Mouse (Mus musculus): ENCODE measurements around the gene Dph3.

Gene Dph3

GRCm38 (mm10) chr14:32084761-32085485, 606 bp downstream of the Dph3 start, which contains the start of gene Oxnad1:
Gene Oxnad1 (plus strand): TSS chr14:32085374.
- DNase-seq = peak in 1 of 2 experiments; percentile 92

GRCm38 (mm10) chr14:32083466-32083865, 2.1 kb downstream of the Dph3 start:
- DNase-seq = no peak

GRCm38 (mm10) chr14:32082891-32083290, 2.6 kb downstream of the Dph3 start:
- no peak for DNase-seq

GRCm38 (mm10) chr14:32081026-32081425, 4.5 kb downstream of the Dph3 start:
- DNase-seq = no peak

GRCm38 (mm10) chr14:32076896-32077575, 8.5 kb downstream of the Dph3 start:
- DNase-seq = peak; percentile 81 to 84

- peak in 1 of 2 experiments; percentile 37 for DNase-seq
These were observed 11.6 kb downstream of the Dph3 start for GRCm38 (mm10) chr14:32073901-32074300.

- DNase-seq = peak in 1 of 2 experiments; percentile 39
These were observed 12.3 kb downstream of the Dph3 start for GRCm38 (mm10) chr14:32073211-32073685.

GRCm38 (mm10) chr14:32072807-32073206, 12.7 kb downstream of the Dph3 start:
- DNase-seq = no peak

GRCm38 (mm10) chr14:32061398-32061797, 24.1 kb downstream of the Dph3 start:
- DNase-seq = no peak

- no peak for DNase-seq
These were observed 27.9 kb downstream of the Dph3 start for GRCm38 (mm10) chr14:32057664-32058063.

GRCm38 (mm10) chr14:32056675-32057074, 28.9 kb downstream of the Dph3 start:
- DNase-seq = peak; percentile 59 to 61

GRCm38 (mm10) chr14:32055781-32056180, 29.7 kb downstream of the Dph3 start:
- DNase-seq = no peak

- no peak for DNase-seq
These were observed 30.7 kb downstream of the Dph3 start for GRCm38 (mm10) chr14:32054788-32055187.

GRCm38 (mm10) chr14:32053895-32054294, 31.6 kb downstream of the Dph3 start:
- no peak for DNase-seq

GRCm38 (mm10) chr14:32050171-32050570, 35.4 kb downstream of the Dph3 start:
- DNase-seq = no peak

GRCm38 (mm10) chr14:32046357-32046756, 39.2 kb downstream of the Dph3 start:
- DNase-seq = no peak

- DNase-seq = no peak
These were observed 43.4 kb downstream of the Dph3 start for GRCm38 (mm10) chr14:32042108-32042507.

- DNase-seq = no peak
These were observed 47.8 kb downstream of the Dph3 start for GRCm38 (mm10) chr14:32037661-32038252.

GRCm38 (mm10) chr14:32036482-32036881, 49.0 kb downstream of the Dph3 start:
- DNase-seq = no peak

GRCm38 (mm10) chr14:32032522-32032921, 53.0 kb downstream of the Dph3 start:
- DNase-seq = peak; percentile 74 to 81
